Mouse (Mus musculus) intestine, embryonic 14.5 days (tissue): ENCODE measurements around the gene Gpam. TPM values are rescaled to one million over a fixed set of nuclear protein-coding genes. Genes with fewer than 3 reads are reported as not detected.
"Not testable (repeated sequence)": the region's sequence is repeated elsewhere in the genome, so short reads cannot be mapped to it uniquely, and the experiment has no call there.

ENCODE experiments used
- ATAC-seq: fragments of 200-750 bp; cut with Nextera tagmentation; replicated peaks from 2 replicates; pipeline ENCODE4 v1.8.0; 2017; ENCODE audit warnings: low read depth, moderate number of reproducible peaks, moderate TSS enrichment, moderate library complexity; ENCODE audit not compliant: low FRiP score, low TSS enrichment
- DNase-seq: peaks from one replicate; pipeline ENCODE4 v3.0.0-alpha.2; 2018; ENCODE audit warnings: low spot score
- H3K27ac ChIP-seq: fragments of 300-500 bp; sonication (generic); 2 replicates; pipeline ENCODE4 v1.5.1; 2014; ENCODE audit warnings: low read depth, mild to moderate bottlenecking, control low read depth
- H3K27me3 ChIP-seq: fragments of 300-500 bp; sonication (generic); replicated peaks from 2 replicates; pipeline ENCODE4 v1.6.1; 2014; ENCODE audit warnings: low read length, control low read depth; ENCODE audit not compliant: control insufficient read depth, insufficient read depth
- H3K36me3 ChIP-seq: fragments of 300-500 bp; sonication (generic); 2 replicates; pipeline ENCODE4 v1.6.1; 2014; ENCODE audit warnings: low read length, control low read depth; ENCODE audit not compliant: control insufficient read depth, insufficient read depth
- H3K4me1 ChIP-seq: fragments of 300-500 bp; sonication (generic); replicated peaks from 2 replicates; pipeline ENCODE4 v1.6.1; 2014; ENCODE audit warnings: low read length, control low read depth, mixed read lengths; ENCODE audit not compliant: control insufficient read depth, insufficient read depth
- H3K4me2 ChIP-seq: fragments of 300-500 bp; sonication (generic); 2 replicates; pipeline ENCODE4 v1.6.1; 2014; ENCODE audit warnings: low read length
- H3K4me3 ChIP-seq: fragments of 300-500 bp; sonication (generic); 2 replicates; pipeline ENCODE4 v1.5.1; 2014; ENCODE audit warnings: low read depth, low read length, control low read depth, mixed read lengths
- H3K9ac ChIP-seq: fragments of 300-500 bp; sonication (generic); 2 replicates; pipeline ENCODE4 v1.6.1; 2014; ENCODE audit warnings: mild to moderate bottlenecking, low read length
- H3K9me3 ChIP-seq: fragments of 300-500 bp; sonication (generic); 2 replicates; pipeline ENCODE4 v1.6.1; 2016; ENCODE audit warnings: low read length, control low read depth; ENCODE audit not compliant: control insufficient read depth
- WGBS: fragments of 180-500 bp; shearing (Covaris S2); extraction: QIAGEN DNeasy Blood & Tissue Kit; methylation state at CpG from one replicate; pipeline ENCODE4 v1.1.7; 2014; 5-methylcytosine and 5-hydroxymethylcytosine counted together
- polyA plus RNA-seq: library from polyadenylated mRNA; unstranded; fragments of >200 nt; fragmentation: Nextera tagmentation; extraction: Ambion mirVana; gene quantifications from 2 replicates; pipeline ENCODE4 v1.2.1, GENCODE M21; 2014

The Gpam gene
- 22.6 and 24.1 TPM in 2 replicates for polyA plus RNA-seq

GRCm38 (mm10) chr19:55127072-55127718, at the start of gene Gpam:
TSS of gene Gpam (minus strand) at chr19:55127238.
- 0 out of 2 replicates have a peak within 1 kb of the TSS, but pooled peaks have one; percentile 6 for H3K4me3 ChIP-seq

GRCm38 (mm10) chr19:55171585-55171984, 44.5 kb upstream of the Gpam start:
- Histone ChIP-seq H3K4me1 (no peaks in the 10 kb centered on the region), H3K9ac (no peak overlapping the region), H3K27ac (no peak overlapping the region), H3K36me3 (no peaks in the 10 kb centered on the region), H3K9me3 (no peaks in the 10 kb centered on the region), H3K4me2 (no peak overlapping the region), H3K4me3 (no peak overlapping the region), H3K27me3 (no peaks in the 10 kb centered on the region)
- DNase-seq (no peak), ATAC-seq (no peak)
- 36% methylated on average over 1 of the region's 1 CpGs for WGBS

More at GRCm38 (mm10) chr19:55127072-55127718, at the start of gene Gpam:
- H3K27me3 ChIP-seq = no peaks in the 10 kb centered on the region
- H3K9me3 ChIP-seq = no peaks in the 10 kb centered on the region
- ATAC-seq (0 out of 2 replicates have a peak, but pooled peaks have one; percentile 43), DNase-seq (no peak)
- H3K9ac ChIP-seq = no peak within 1 kb of the TSS
- H3K4me2 ChIP-seq = peak within 1 kb of the TSS; percentile 22
- 54% methylated on average over 11 of the region's 11 CpGs for WGBS
- no peaks in the 10 kb centered on the region for H3K36me3 ChIP-seq
- H3K27ac ChIP-seq = no peak within 1 kb of the TSS
- H3K4me1 ChIP-seq = peaks cover 4% of the 10 kb centered on the region; the same call in 1 of the 2 replicates

GRCm38 (mm10) chr19:55170399-55170798, 43.4 kb upstream of the Gpam start:
- no peak for ATAC-seq
- H3K4me3 ChIP-seq = no peak overlapping the region
- H3K9me3 ChIP-seq = no peaks in the 10 kb centered on the region
- H3K27me3 ChIP-seq = no peaks in the 10 kb centered on the region
- no peak overlapping the region for H3K27ac ChIP-seq
- H3K4me2 ChIP-seq = no peak overlapping the region
- no peaks in the 10 kb centered on the region for H3K36me3 ChIP-seq
- no peak overlapping the region for H3K9ac ChIP-seq
- no peaks in the 10 kb centered on the region for H3K4me1 ChIP-seq
- no peak for DNase-seq

- H3K4me3 ChIP-seq, H3K27me3 ChIP-seq, H3K36me3 ChIP-seq, H3K27ac ChIP-seq, H3K9ac ChIP-seq, H3K4me1 ChIP-seq, DNase-seq, ATAC-seq, H3K4me2 ChIP-seq, H3K9me3 ChIP-seq: not testable (repeated sequence)
- WGBS = 93% methylated on average over 8 of the region's 8 CpGs
Observed at GRCm38 (mm10) chr19:55169236-55169729, 42.2 kb upstream of the Gpam start.

- 39% methylated on average over 6 of the region's 6 CpGs for WGBS
- Histone ChIP-seq H3K4me2 (no peak overlapping the region), H3K36me3 (no peaks in the 10 kb centered on the region), H3K4me3 (no peak overlapping the region), H3K27me3 (no peaks in the 10 kb centered on the region), H3K27ac (no peak overlapping the region), H3K4me1 (no peaks in the 10 kb centered on the region), H3K9me3 (no peaks in the 10 kb centered on the region), H3K9ac (no peak overlapping the region)
- DNase-seq (no peak), ATAC-seq (no peak)
Observed at GRCm38 (mm10) chr19:55168360-55168759, 41.3 kb upstream of the Gpam start.

GRCm38 (mm10) chr19:55167741-55168140, 40.7 kb upstream of the Gpam start:
- Histone ChIP-seq H3K9ac (no peak overlapping the region), H3K27ac (no peak overlapping the region), H3K27me3 (no peaks in the 10 kb centered on the region), H3K9me3 (no peaks in the 10 kb centered on the region), H3K36me3 (no peaks in the 10 kb centered on the region), H3K4me3 (no peak overlapping the region), H3K4me1 (no peaks in the 10 kb centered on the region), H3K4me2 (no peak overlapping the region)
- ATAC-seq = no peak
- WGBS = 46% methylated on average over 2 of the region's 2 CpGs
- no peak for DNase-seq

- Histone ChIP-seq H3K4me2 (no peak overlapping the region), H3K9ac (no peak overlapping the region), H3K27me3 (no peaks in the 10 kb centered on the region), H3K36me3 (no peaks in the 10 kb centered on the region), H3K9me3 (no peaks in the 10 kb centered on the region; the same call in 1 of the 2 replicates), H3K4me3 (no peak overlapping the region), H3K27ac (no peak overlapping the region), H3K4me1 (no peaks in the 10 kb centered on the region)
- DNase-seq (no peak), ATAC-seq (no peak)
- 85% methylated on average over 2 of the region's 2 CpGs for WGBS
Observed at GRCm38 (mm10) chr19:55166741-55167140, 39.7 kb upstream of the Gpam start.

GRCm38 (mm10) chr19:55165954-55166353, 38.9 kb upstream of the Gpam start:
- H3K4me3 ChIP-seq = no peak overlapping the region
- H3K27ac ChIP-seq = no peak overlapping the region
- H3K4me2 ChIP-seq = no peak overlapping the region
- H3K9me3 ChIP-seq = no peaks in the 10 kb centered on the region; the same call in 1 of the 2 replicates
- H3K36me3 ChIP-seq = no peaks in the 10 kb centered on the region
- H3K27me3 ChIP-seq = no peaks in the 10 kb centered on the region
- WGBS = 86% methylated on average over 4 of the region's 4 CpGs
- ATAC-seq (no peak), DNase-seq (no peak)
- no peak overlapping the region for H3K9ac ChIP-seq
- H3K4me1 ChIP-seq = no peaks in the 10 kb centered on the region
